Mouse (Mus musculus) kidney, embryonic 16.5 days (tissue): ENCODE data around the gene Fam78b. TPM values are rescaled to one million over a fixed set of nuclear protein-coding genes. Genes with fewer than 3 reads are reported as not detected.

Source experiments
- ATAC-seq: fragments of 200-750 bp; cut with Nextera tagmentation; 2 replicates; pipeline ENCODE4 v1.8.0; 2017; ENCODE audit warnings: moderate TSS enrichment; ENCODE audit not compliant: low FRiP score, low TSS enrichment
- H3K27ac ChIP-seq: fragments of 300-500 bp; sonication (generic); 2 replicates; pipeline ENCODE4 v1.5.1; 2014; ENCODE audit warnings: low read length
- H3K27me3 ChIP-seq: fragments of 300-500 bp; sonication (generic); 2 replicates; pipeline ENCODE4 v1.6.1; 2014; ENCODE audit warnings: low read length, control low read depth, mixed read lengths; ENCODE audit not compliant: insufficient read depth
- H3K36me3 ChIP-seq: fragments of 300-500 bp; sonication (generic); 2 replicates; pipeline ENCODE4 v1.6.1; 2014; ENCODE audit warnings: low read length, control low read depth, mixed read lengths; ENCODE audit not compliant: insufficient read depth
- H3K4me1 ChIP-seq: fragments of 300-500 bp; sonication (generic); 2 replicates; pipeline ENCODE4 v1.6.1; 2014; ENCODE audit warnings: low read length, control low read depth, mixed read lengths; ENCODE audit not compliant: insufficient read depth
- H3K4me2 ChIP-seq: fragments of 300-500 bp; sonication (generic); replicated peaks from 2 replicates; pipeline ENCODE4 v1.6.1; 2014; ENCODE audit warnings: low read depth, low read length
- H3K4me3 ChIP-seq: fragments of 300-500 bp; sonication (generic); 2 replicates; pipeline ENCODE4 v1.5.1; 2014; ENCODE audit warnings: mild to moderate bottlenecking, low read length
- H3K9ac ChIP-seq: fragments of 300-500 bp; sonication (generic); replicated peaks from 2 replicates; pipeline ENCODE4 v1.6.1; 2014; ENCODE audit warnings: low read length
- H3K9me3 ChIP-seq: fragments of 300-500 bp; sonication (generic); 2 replicates; pipeline ENCODE4 v1.6.1; 2016; ENCODE audit warnings: low read length, control low read depth
- WGBS: fragments of 180-500 bp; shearing (Covaris S2); extraction: QIAGEN DNeasy Blood & Tissue Kit; methylation state at CpG from one replicate; pipeline ENCODE4 v1.1.7; 2014; 5-methylcytosine and 5-hydroxymethylcytosine counted together
- polyA plus RNA-seq: library from polyadenylated mRNA; unstranded; fragments of >200 nt; fragmentation: Nextera tagmentation; extraction: Ambion mirVana; gene quantifications from 2 replicates; pipeline ENCODE4 v1.2.1, GENCODE M21; 2015

Gene Fam78b
- polyA plus RNA-seq, 1 experiment from 2014 or later: 0.34 TPM

- H3K4me3 ChIP-seq: no peak overlapping the region
- no peaks in the 10 kb centered on the region for H3K36me3 ChIP-seq
- no peaks in the 10 kb centered on the region for H3K9me3 ChIP-seq
- H3K27me3 ChIP-seq: no peaks in the 10 kb centered on the region
- 67% methylated on average over 9 of the region's 9 CpGs for WGBS
- H3K4me2 ChIP-seq: no peak overlapping the region
- ATAC-seq: no peak
- H3K27ac ChIP-seq: no peak overlapping the region
- no peaks in the 10 kb centered on the region for H3K4me1 ChIP-seq
- no peak overlapping the region for H3K9ac ChIP-seq
These were observed 58.5 kb downstream of the Fam78b start for GRCm38 (mm10) chr1:167059550-167060285.

DNA sequence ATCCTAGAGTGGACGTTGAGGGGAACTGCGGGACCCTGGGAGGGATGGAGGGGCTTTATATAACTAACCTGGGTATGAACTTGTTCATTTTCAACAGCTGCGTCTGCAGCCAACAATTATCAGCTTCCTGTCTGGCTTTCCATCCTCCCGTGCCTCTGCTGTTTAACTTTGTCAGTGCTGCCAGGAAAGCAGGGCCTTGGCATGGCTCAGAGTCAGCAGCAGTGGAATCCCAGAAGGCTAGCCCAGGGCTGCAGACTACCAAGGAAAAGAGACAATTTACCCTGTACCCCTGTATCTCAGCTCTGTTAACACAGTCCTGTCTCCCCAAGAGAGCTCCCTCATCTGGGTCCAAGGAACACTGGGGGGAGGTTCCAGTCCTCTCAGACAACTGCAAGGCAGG is 62.8 kb downstream of the Fam78b start:
- Histone ChIP-seq H3K36me3 (no peaks in the 10 kb centered on the region), H3K4me3 (no peak overlapping the region), H3K4me2 (no peak overlapping the region), H3K9ac (no peak overlapping the region), H3K9me3 (no peaks in the 10 kb centered on the region), H3K27ac (no peak overlapping the region), H3K4me1 (no peaks in the 10 kb centered on the region), H3K27me3 (no peaks in the 10 kb centered on the region)
- no peak for ATAC-seq
- WGBS: 60% methylated on average over 4 of the region's 4 CpGs

GRCm38 (mm10) chr1:167065541-167065940 is 64.3 kb downstream of the Fam78b start:
- Histone ChIP-seq H3K4me3 (no peak overlapping the region), H3K4me2 (no peak overlapping the region), H3K9ac (no peak overlapping the region), H3K36me3 (no peaks in the 10 kb centered on the region), H3K9me3 (no peaks in the 10 kb centered on the region), H3K27me3 (no peaks in the 10 kb centered on the region), H3K27ac (no peak overlapping the region), H3K4me1 (no peaks in the 10 kb centered on the region)
- WGBS: 42% methylated on average over 4 of the region's 4 CpGs
- ATAC-seq: no peak

DNA sequence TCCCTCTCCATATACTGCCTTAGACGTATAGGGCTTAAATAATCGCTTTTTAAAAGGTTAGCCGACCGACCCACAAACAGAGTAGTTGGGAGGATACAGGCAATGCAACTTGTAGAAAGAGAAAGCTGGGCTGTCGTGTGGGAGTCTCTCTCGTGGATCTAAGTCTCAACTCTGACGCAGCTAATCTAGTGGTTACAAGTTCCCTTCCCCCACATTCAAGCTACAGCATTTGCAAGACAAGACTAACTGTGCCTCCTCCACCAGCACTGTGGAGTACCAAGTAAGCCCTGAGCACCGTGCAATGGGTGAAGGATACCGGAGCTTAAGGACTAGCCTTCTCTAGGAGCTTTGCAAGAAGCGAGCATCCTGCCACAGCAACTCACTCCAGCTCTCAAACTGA is 64.8 kb downstream of the Fam78b start:
- 50% methylated on average over 10 of the region's 10 CpGs for WGBS
- Histone ChIP-seq H3K9ac (no peak overlapping the region), H3K27me3 (no peaks in the 10 kb centered on the region), H3K4me2 (no peak overlapping the region), H3K36me3 (no peaks in the 10 kb centered on the region), H3K9me3 (no peaks in the 10 kb centered on the region), H3K27ac (no peak overlapping the region), H3K4me3 (no peak overlapping the region), H3K4me1 (no peaks in the 10 kb centered on the region)
- no peak for ATAC-seq

DNA sequence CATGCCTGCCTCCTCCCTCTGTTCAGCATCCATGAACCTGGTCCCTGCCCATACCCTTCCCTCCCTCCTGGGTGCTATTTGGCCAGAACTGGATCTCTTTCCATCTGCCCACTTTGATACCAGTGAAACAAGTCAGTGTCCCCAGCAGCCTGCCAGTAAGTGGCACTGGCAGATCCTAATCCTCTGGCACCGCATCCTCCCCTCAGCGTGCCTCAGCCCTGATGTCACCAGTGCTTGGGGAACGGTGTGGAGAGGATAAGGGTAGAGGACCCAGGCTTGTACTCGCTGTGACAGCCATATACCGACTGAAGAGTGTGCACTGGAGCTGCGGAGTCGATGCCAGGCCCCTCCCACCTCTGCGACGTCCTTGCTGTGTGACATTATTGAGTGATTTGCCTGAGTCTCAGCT is 65.7 kb downstream of the Fam78b start:
- Histone ChIP-seq H3K4me1 (no peaks in the 10 kb centered on the region), H3K4me2 (no peak overlapping the region), H3K36me3 (no peaks in the 10 kb centered on the region), H3K27me3 (no peaks in the 10 kb centered on the region), H3K27ac (no peak overlapping the region), H3K9me3 (no peaks in the 10 kb centered on the region), H3K4me3 (no peak overlapping the region), H3K9ac (no peak overlapping the region)
- ATAC-seq: no peak
- 78% methylated on average over 9 of the region's 9 CpGs for WGBS

DNA sequence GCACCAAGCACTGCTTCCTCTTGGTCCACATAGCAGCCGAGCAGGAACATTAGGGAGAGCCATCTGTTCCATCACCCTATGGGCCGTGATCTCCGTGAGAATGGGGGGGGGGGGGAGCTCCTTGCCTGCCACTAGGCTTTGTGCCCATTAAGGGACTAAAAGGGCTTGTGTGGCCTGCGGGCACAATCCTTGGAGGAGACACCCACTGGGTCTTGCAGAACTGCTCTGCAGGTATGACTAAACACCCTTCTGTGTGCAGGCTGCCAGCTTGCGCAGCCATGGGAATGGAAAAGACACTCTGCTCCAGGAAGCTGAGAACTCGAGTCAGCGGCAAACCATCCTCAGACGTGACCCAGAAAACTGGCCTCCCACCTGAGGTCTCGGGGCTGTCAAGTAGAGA is 68.5 kb downstream of the Fam78b start:
- Histone ChIP-seq H3K9ac (no peak overlapping the region), H3K36me3 (no peaks in the 10 kb centered on the region), H3K4me3 (no peak overlapping the region), H3K4me2 (no peak overlapping the region), H3K27me3 (no peaks in the 10 kb centered on the region), H3K9me3 (no peaks in the 10 kb centered on the region), H3K4me1 (no peaks in the 10 kb centered on the region), H3K27ac (no peak overlapping the region)
- ATAC-seq: no peak
- WGBS: 56% methylated on average over 9 of the region's 9 CpGs

GRCm38 (mm10) chr1:167070306-167070705 is 69.1 kb downstream of the Fam78b start:
- Histone ChIP-seq H3K4me2 (no peak overlapping the region), H3K4me3 (no peak overlapping the region), H3K9ac (no peak overlapping the region), H3K27me3 (no peaks in the 10 kb centered on the region), H3K9me3 (no peaks in the 10 kb centered on the region), H3K27ac (no peak overlapping the region), H3K4me1 (no peaks in the 10 kb centered on the region), H3K36me3 (no peaks in the 10 kb centered on the region)
- 74% methylated on average over 6 of the region's 6 CpGs for WGBS
- no peak for ATAC-seq

DNA sequence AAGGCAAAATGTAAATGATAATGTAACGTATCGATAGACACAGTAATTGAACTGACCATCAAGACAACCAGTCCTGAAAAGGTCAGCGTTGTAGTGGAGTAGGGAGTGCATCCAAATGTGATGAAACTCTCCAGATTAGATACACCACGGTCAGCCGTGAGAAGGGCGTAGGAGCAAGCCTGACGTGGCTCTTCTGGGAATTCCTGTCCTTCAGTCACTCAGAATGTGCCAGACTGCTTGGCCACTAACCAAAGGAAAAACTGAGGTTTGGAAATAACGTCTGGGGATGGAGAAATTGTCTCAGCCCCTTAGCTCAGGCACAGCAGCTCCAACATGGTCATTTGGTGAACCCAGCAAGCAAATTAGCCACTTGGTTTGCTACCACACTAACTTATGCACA is 74.5 kb downstream of the Fam78b start:
- no peaks in the 10 kb centered on the region for H3K27me3 ChIP-seq
- H3K36me3 ChIP-seq: no peaks in the 10 kb centered on the region
- no peaks in the 10 kb centered on the region for H3K9me3 ChIP-seq
- H3K4me3 ChIP-seq: no peak overlapping the region
- ATAC-seq: no peak
- H3K4me2 ChIP-seq: no peak overlapping the region
- WGBS: 89% methylated on average over 8 of the region's 8 CpGs
- no peak overlapping the region for H3K27ac ChIP-seq
- no peaks in the 10 kb centered on the region for H3K4me1 ChIP-seq
- H3K9ac ChIP-seq: no peak overlapping the region

DNA sequence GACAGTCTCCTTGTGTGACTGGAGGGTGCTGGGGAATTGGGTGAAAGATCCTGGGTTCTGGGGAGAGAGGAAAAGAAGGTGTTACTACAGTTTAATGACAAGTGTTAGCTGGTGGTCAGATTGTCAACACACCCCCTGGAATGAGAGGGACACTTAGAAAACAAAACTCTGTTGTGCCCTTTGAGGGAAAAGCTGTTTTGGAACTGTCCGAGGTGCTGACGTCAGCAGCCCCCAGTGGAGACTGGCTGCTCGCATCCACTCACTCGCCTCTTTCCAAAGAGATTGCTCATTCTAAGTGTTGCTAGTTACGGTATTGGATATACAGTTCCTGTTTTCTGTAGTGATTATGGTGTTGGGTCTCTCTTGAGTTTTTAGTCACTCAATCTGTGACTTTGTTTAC is 78.3 kb downstream of the Fam78b start:
- no peak for ATAC-seq
- 24% methylated on average over 5 of the region's 5 CpGs for WGBS
- Histone ChIP-seq H3K4me1 (no peaks in the 10 kb centered on the region), H3K27ac (no peak overlapping the region), H3K36me3 (no peaks in the 10 kb centered on the region), H3K27me3 (no peaks in the 10 kb centered on the region), H3K9ac (no peak overlapping the region), H3K9me3 (no peaks in the 10 kb centered on the region), H3K4me2 (no peak overlapping the region), H3K4me3 (no peak overlapping the region)

- H3K4me3 ChIP-seq: no peak overlapping the region
- no peaks in the 10 kb centered on the region for H3K36me3 ChIP-seq
- no peak overlapping the region for H3K27ac ChIP-seq
- no peaks in the 10 kb centered on the region for H3K9me3 ChIP-seq
- 38% methylated on average over 3 of the region's 3 CpGs for WGBS
- H3K4me2 ChIP-seq: no peak overlapping the region
- ATAC-seq: no peak
- H3K4me1 ChIP-seq: no peaks in the 10 kb centered on the region
- no peaks in the 10 kb centered on the region for H3K27me3 ChIP-seq
- no peak overlapping the region for H3K9ac ChIP-seq
These were observed 80.7 kb downstream of the Fam78b start for GRCm38 (mm10) chr1:167081946-167082345.
